Mouse (Mus musculus) liver, embryonic 12.5 days (tissue): ENCODE measurements around the gene Gcnt1. TPM values are rescaled to one million over a fixed set of nuclear protein-coding genes. Genes with fewer than 3 reads are reported as not detected.

Experiments
- ATAC-seq: fragments of 200-750 bp; cut with Nextera tagmentation; 2 replicates; pipeline ENCODE4 v1.8.0; 2017; ENCODE audit warnings: moderate number of reproducible peaks, mild to moderate bottlenecking, moderate library complexity
- H3K27ac ChIP-seq: fragments of 300-500 bp; sonication (generic); 2 replicates; pipeline ENCODE4 v1.5.1; 2016; ENCODE audit warnings: mild to moderate bottlenecking
- H3K27me3 ChIP-seq: fragments of 300-500 bp; sonication (generic); replicated peaks from 2 replicates; pipeline ENCODE4 v1.6.1; 2016; ENCODE audit warnings: mild to moderate bottlenecking, moderate library complexity
- H3K36me3 ChIP-seq: fragments of 300-500 bp; sonication (generic); 2 replicates; pipeline ENCODE4 v1.6.1; 2016; ENCODE audit warnings: mild to moderate bottlenecking, moderate library complexity
- H3K4me1 ChIP-seq: fragments of 300-500 bp; sonication (generic); 2 replicates; pipeline ENCODE4 v1.6.1; 2016
- H3K4me2 ChIP-seq: fragments of 300-500 bp; sonication (generic); 2 replicates; pipeline ENCODE4 v1.6.1; 2016; ENCODE audit warnings: mild to moderate bottlenecking, moderate library complexity
- H3K4me3 ChIP-seq: fragments of 300-500 bp; sonication (generic); 2 replicates; pipeline ENCODE4 v1.5.1; 2016; ENCODE audit warnings: mild to moderate bottlenecking, moderate library complexity
- H3K9ac ChIP-seq: fragments of 300-500 bp; sonication (generic); 2 replicates; pipeline ENCODE4 v1.6.1; 2016; ENCODE audit warnings: mild to moderate bottlenecking, moderate library complexity
- H3K9me3 ChIP-seq: fragments of 300-500 bp; sonication (generic); replicated peaks from 2 replicates; pipeline ENCODE4 v1.6.1; 2016; ENCODE audit warnings: mild to moderate bottlenecking, moderate library complexity
- WGBS: fragments of 180-500 bp; shearing (Covaris S2); methylation state at CpG from one replicate; pipeline ENCODE4 v1.1.7; 2016; ENCODE audit not compliant: insufficient replicate concordance; 5-methylcytosine and 5-hydroxymethylcytosine counted together
- polyA plus RNA-seq: library from polyadenylated mRNA; unstranded; fragments of >200 nt; fragmentation: Nextera tagmentation; extraction: Ambion mirVana; gene quantifications from 2 replicates; pipeline ENCODE4 v1.2.1, GENCODE M21; 2016

Gene Gcnt1
- polyA plus RNA-seq, 1 experiment from 2014 or later: 25.2 TPM

- peak within 1 kb of the TSS; percentile 96 for H3K4me3 ChIP-seq
- peaks cover 36% of the 10 kb centered on the region for H3K36me3 ChIP-seq
- H3K4me1 ChIP-seq: peaks cover 40% of the 10 kb centered on the region
- peak; percentile 98 for ATAC-seq
- H3K9ac ChIP-seq: peak within 1 kb of the TSS; percentile 95
- no peaks in the 10 kb centered on the region for H3K27me3 ChIP-seq
- WGBS: under 1% methylated on average over 83 of the region's 83 CpGs
- H3K9me3 ChIP-seq: no peaks in the 10 kb centered on the region
- peak within 1 kb of the TSS; percentile 74 for H3K4me2 ChIP-seq
- H3K27ac ChIP-seq: peak within 1 kb of the TSS; percentile 91
Observed at GRCm38 (mm10) chr19:17393841-17394591, 21.4 kb upstream of the Gcnt1 start, which contains the start of gene Rfk. Gene Rfk (plus strand): TSS chr19:17394043.

- Histone ChIP-seq H3K9ac (no peak overlapping the region), H3K36me3 (peaks cover 25% of the 10 kb centered on the region), H3K4me1 (peaks cover 43% of the 10 kb centered on the region), H3K27ac (no peak overlapping the region), H3K4me2 (peak overlapping the region; percentile 74), H3K27me3 (no peaks in the 10 kb centered on the region), H3K4me3 (peak overlapping the region; percentile 96), H3K9me3 (no peaks in the 10 kb centered on the region)
- ATAC-seq: no peak
- WGBS: 37% methylated on average over 3 of the region's 3 CpGs
Observed at GRCm38 (mm10) chr19:17392866-17393265, 20.2 kb upstream of the Gcnt1 start.

GRCm38 (mm10) chr19:17388404-17388803 lies 15.8 kb upstream of the Gcnt1 start:
- no peak overlapping the region for H3K4me3 ChIP-seq
- ATAC-seq: no peak
- H3K4me1 ChIP-seq: peaks cover 30% of the 10 kb centered on the region
- H3K27ac ChIP-seq: no peak overlapping the region
- H3K9me3 ChIP-seq: no peaks in the 10 kb centered on the region
- H3K9ac ChIP-seq: no peak overlapping the region
- H3K4me2 ChIP-seq: no peak overlapping the region
- 9% methylated on average over 2 of the region's 2 CpGs for WGBS
- H3K36me3 ChIP-seq: no peaks in the 10 kb centered on the region
- H3K27me3 ChIP-seq: no peaks in the 10 kb centered on the region

- H3K9ac ChIP-seq: no peak overlapping the region
- H3K4me2 ChIP-seq: no peak overlapping the region
- H3K27me3 ChIP-seq: no peaks in the 10 kb centered on the region; the same call in 1 of the 2 replicates
- no peak for ATAC-seq
- H3K36me3 ChIP-seq: no peaks in the 10 kb centered on the region
- H3K9me3 ChIP-seq: no peaks in the 10 kb centered on the region
- WGBS: 74% methylated on average over 6 of the region's 6 CpGs
- H3K27ac ChIP-seq: no peak overlapping the region
- no peak overlapping the region for H3K4me3 ChIP-seq
- peaks cover 24% of the 10 kb centered on the region for H3K4me1 ChIP-seq
Observed at GRCm38 (mm10) chr19:17386424-17386823, 13.8 kb upstream of the Gcnt1 start.

GRCm38 (mm10) chr19:17385426-17385825 lies 12.8 kb upstream of the Gcnt1 start:
- Histone ChIP-seq H3K4me1 (peaks cover 24% of the 10 kb centered on the region), H3K4me3 (no peak overlapping the region), H3K4me2 (no peak overlapping the region), H3K9ac (no peak overlapping the region), H3K9me3 (no peaks in the 10 kb centered on the region), H3K27ac (no peak overlapping the region), H3K27me3 (no peaks in the 10 kb centered on the region; the same call in 1 of the 2 replicates), H3K36me3 (no peaks in the 10 kb centered on the region)
- 54% methylated on average over 1 of the region's 1 CpGs for WGBS
- ATAC-seq: no peak

GRCm38 (mm10) chr19:17385022-17385421 lies 12.4 kb upstream of the Gcnt1 start:
- Histone ChIP-seq H3K27ac (no peak overlapping the region), H3K4me1 (peaks cover 24% of the 10 kb centered on the region), H3K27me3 (no peaks in the 10 kb centered on the region; the same call in 1 of the 2 replicates), H3K9me3 (no peaks in the 10 kb centered on the region), H3K4me3 (no peak overlapping the region), H3K36me3 (no peaks in the 10 kb centered on the region), H3K9ac (no peak overlapping the region), H3K4me2 (no peak overlapping the region)
- WGBS: 65% methylated on average over 4 of the region's 4 CpGs
- peak; percentile 46; the same call in 1 of the 2 replicates for ATAC-seq

- 48% methylated on average over 6 of the region's 6 CpGs for WGBS
- Histone ChIP-seq H3K9ac (no peak overlapping the region), H3K4me3 (no peak overlapping the region), H3K27me3 (no peaks in the 10 kb centered on the region; the same call in 1 of the 2 replicates), H3K4me1 (peaks cover 12% of the 10 kb centered on the region), H3K4me2 (no peak overlapping the region), H3K9me3 (no peaks in the 10 kb centered on the region), H3K36me3 (no peaks in the 10 kb centered on the region), H3K27ac (no peak overlapping the region)
- ATAC-seq: no peak
Observed at GRCm38 (mm10) chr19:17382807-17383397, 10.3 kb upstream of the Gcnt1 start.

- Histone ChIP-seq H3K27me3 (no peaks in the 10 kb centered on the region; the same call in 1 of the 2 replicates), H3K36me3 (no peaks in the 10 kb centered on the region), H3K4me3 (no peak overlapping the region), H3K27ac (no peak overlapping the region), H3K4me1 (peaks cover 19% of the 10 kb centered on the region), H3K4me2 (no peak overlapping the region), H3K9ac (no peak overlapping the region), H3K9me3 (no peaks in the 10 kb centered on the region)
- 57% methylated on average over 7 of the region's 7 CpGs for WGBS
- no peak for ATAC-seq
Observed at GRCm38 (mm10) chr19:17380549-17380948, 7.9 kb upstream of the Gcnt1 start.

- H3K27ac ChIP-seq: no peak overlapping the region
- H3K36me3 ChIP-seq: no peaks in the 10 kb centered on the region
- no peak overlapping the region for H3K4me2 ChIP-seq
- no peak overlapping the region for H3K9ac ChIP-seq
- peaks cover 11% of the 10 kb centered on the region for H3K4me1 ChIP-seq
- no peaks in the 10 kb centered on the region; the same call in 1 of the 2 replicates for H3K27me3 ChIP-seq
- ATAC-seq: no peak
- no peak overlapping the region for H3K4me3 ChIP-seq
- no peaks in the 10 kb centered on the region for H3K9me3 ChIP-seq
Observed at GRCm38 (mm10) chr19:17378845-17379244, 6.2 kb upstream of the Gcnt1 start.

GRCm38 (mm10) chr19:17369581-17369980 lies 3.1 kb downstream of the Gcnt1 start:
- peaks cover 11% of the 10 kb centered on the region for H3K4me1 ChIP-seq
- no peaks in the 10 kb centered on the region for H3K9me3 ChIP-seq
- H3K4me2 ChIP-seq: no peak overlapping the region
- ATAC-seq: no peak
- H3K27ac ChIP-seq: no peak overlapping the region
- 72% methylated on average over 7 of the region's 7 CpGs for WGBS
- no peak overlapping the region for H3K9ac ChIP-seq
- no peaks in the 10 kb centered on the region for H3K36me3 ChIP-seq
- H3K4me3 ChIP-seq: no peak overlapping the region
- no peaks in the 10 kb centered on the region for H3K27me3 ChIP-seq

- no peaks in the 10 kb centered on the region for H3K36me3 ChIP-seq
- 55% methylated on average over 9 of the region's 9 CpGs for WGBS
- no peaks in the 10 kb centered on the region for H3K27me3 ChIP-seq
- no peak overlapping the region for H3K27ac ChIP-seq
- peaks cover 15% of the 10 kb centered on the region for H3K4me1 ChIP-seq
- no peaks in the 10 kb centered on the region for H3K9me3 ChIP-seq
- no peak for ATAC-seq
- no peak overlapping the region for H3K9ac ChIP-seq
- no peak overlapping the region for H3K4me3 ChIP-seq
- no peak overlapping the region for H3K4me2 ChIP-seq
Observed at GRCm38 (mm10) chr19:17368557-17368956, 4.1 kb downstream of the Gcnt1 start.

- no peaks in the 10 kb centered on the region for H3K27me3 ChIP-seq
- no peak for ATAC-seq
- 76% methylated on average over 8 of the region's 8 CpGs for WGBS
- H3K4me3 ChIP-seq: no peak overlapping the region
- no peaks in the 10 kb centered on the region for H3K9me3 ChIP-seq
- H3K9ac ChIP-seq: no peak overlapping the region
- H3K4me1 ChIP-seq: peaks cover 20% of the 10 kb centered on the region
- no peaks in the 10 kb centered on the region for H3K36me3 ChIP-seq
- no peak overlapping the region for H3K4me2 ChIP-seq
- H3K27ac ChIP-seq: no peak overlapping the region
Observed at GRCm38 (mm10) chr19:17366364-17367090, 6.1 kb downstream of the Gcnt1 start.
